Mouse (Mus musculus) spleen, adult 2 months (tissue): ENCODE results near the gene Abr.

Experiments used
- CTCF ChIP-seq: fragments of 200-500 bp; IDR thresholded peaks from 2 replicates; pipeline ENCODE4 v1.5.1; 2011; ENCODE audit warnings: mild to moderate bottlenecking, inconsistent platforms; ENCODE audit not compliant: insufficient read depth, insufficient read length, insufficient replicate concordance; ENCODE audit errors: extremely low read depth
- POLR2A ChIP-seq: fragments of 200-500 bp; IDR thresholded peaks from 2 replicates; pipeline ENCODE4 v1.6.1; 2011; ENCODE audit warnings: low read depth, low read length, inconsistent platforms

GRCm38 (mm10) chr11:76587333-76587732 is 34.8 kb downstream of the Abr start:
- TF ChIP-seq CTCF (no peak), POLR2A (no peak)
